Mouse (Mus musculus) embryonic facial prominence, embryonic 12.5 days (tissue): ENCODE results near the gene Fstl4. TPM values are rescaled to one million over a fixed set of nuclear protein-coding genes. Genes with fewer than 3 reads are reported as not detected.

ENCODE experiments used
- ATAC-seq: fragments of 200-750 bp; cut with Nextera tagmentation; 2 replicates; pipeline ENCODE4 v1.8.0; 2017; ENCODE audit not compliant: insufficient number of reproducible peaks, insufficient read depth, low FRiP score, low TSS enrichment
- H3K27ac ChIP-seq: fragments of 300-500 bp; sonication (generic); 2 replicates; pipeline ENCODE4 v1.5.1; 2016; ENCODE audit warnings: mild to moderate bottlenecking
- H3K27me3 ChIP-seq: fragments of 300-500 bp; sonication (generic); 2 replicates; pipeline ENCODE4 v1.6.1; 2016; ENCODE audit warnings: mild to moderate bottlenecking, moderate library complexity
- H3K36me3 ChIP-seq: fragments of 300-500 bp; sonication (generic); 2 replicates; pipeline ENCODE4 v1.6.1; 2016; ENCODE audit warnings: mild to moderate bottlenecking
- H3K4me1 ChIP-seq: fragments of 300-500 bp; sonication (generic); 2 replicates; pipeline ENCODE4 v1.6.1; 2016
- H3K4me2 ChIP-seq: fragments of 300-500 bp; sonication (generic); replicated peaks from 2 replicates; pipeline ENCODE4 v1.6.1; 2016; ENCODE audit warnings: mild to moderate bottlenecking, moderate library complexity
- H3K4me3 ChIP-seq: fragments of 300-500 bp; sonication (generic); 2 replicates; pipeline ENCODE4 v1.5.1; 2016; ENCODE audit warnings: mild to moderate bottlenecking
- H3K9ac ChIP-seq: fragments of 300-500 bp; sonication (generic); 2 replicates; pipeline ENCODE4 v1.6.1; 2016; ENCODE audit warnings: mild to moderate bottlenecking, moderate library complexity
- H3K9me3 ChIP-seq: fragments of 300-500 bp; sonication (generic); 2 replicates; pipeline ENCODE4 v1.6.1; 2016; ENCODE audit warnings: mild to moderate bottlenecking, moderate library complexity
- WGBS: fragments of 180-500 bp; shearing (Covaris S2); methylation state at CpG from one replicate; pipeline ENCODE4 v1.1.7; 2016; 5-methylcytosine and 5-hydroxymethylcytosine counted together
- polyA plus RNA-seq: library from polyadenylated mRNA; unstranded; fragments of >200 nt; fragmentation: Nextera tagmentation; extraction: Ambion mirVana; gene quantifications from 2 replicates; pipeline ENCODE4 v1.2.1, GENCODE M21; 2016

Gene Fstl4
- polyA plus RNA-seq, 1 experiment from 2014 or later, result 4.1 TPM

GRCm38 (mm10) chr11:53202459-53203250, 438.2 kb downstream of the Fstl4 start:
- Histone ChIP-seq H3K9me3 (0 out of 2 replicates have a peak, but pooled peaks cover 3% of the 10 kb centered on the region), H3K4me1 (no peaks in the 10 kb centered on the region), H3K36me3 (no peaks in the 10 kb centered on the region), H3K9ac (no peak overlapping the region), H3K27ac (no peak overlapping the region), H3K27me3 (no peaks in the 10 kb centered on the region), H3K4me2 (no peak overlapping the region), H3K4me3 (no peak overlapping the region)
- no peak for ATAC-seq
- WGBS, result 76% methylated on average over 2 of the region's 2 CpGs

- no peak overlapping the region for H3K4me2 ChIP-seq
- no peaks in the 10 kb centered on the region for H3K9me3 ChIP-seq
- H3K27ac ChIP-seq, result no peak overlapping the region
- no peak for ATAC-seq
- no peaks in the 10 kb centered on the region for H3K36me3 ChIP-seq
- no peaks in the 10 kb centered on the region for H3K27me3 ChIP-seq
- H3K4me1 ChIP-seq, result no peaks in the 10 kb centered on the region
- no peak overlapping the region for H3K4me3 ChIP-seq
- no peak overlapping the region for H3K9ac ChIP-seq
- WGBS, result 81% methylated on average over 9 of the region's 9 CpGs
Observed at GRCm38 (mm10) chr11:53210876-53211275, 446.4 kb downstream of the Fstl4 start.

- 78% methylated on average over 3 of the region's 3 CpGs for WGBS
- ATAC-seq, result no peak
- Histone ChIP-seq H3K9me3 (no peaks in the 10 kb centered on the region), H3K4me2 (no peak overlapping the region), H3K27me3 (no peaks in the 10 kb centered on the region), H3K27ac (no peak overlapping the region), H3K4me3 (no peak overlapping the region), H3K9ac (no peak overlapping the region), H3K4me1 (no peaks in the 10 kb centered on the region), H3K36me3 (no peaks in the 10 kb centered on the region)
Observed at GRCm38 (mm10) chr11:53229011-53229410, 464.6 kb downstream of the Fstl4 start.

GRCm38 (mm10) chr11:53231836-53232235, 467.4 kb downstream of the Fstl4 start:
- Histone ChIP-seq H3K4me3 (no peak overlapping the region), H3K36me3 (no peaks in the 10 kb centered on the region), H3K27ac (no peak overlapping the region), H3K27me3 (no peaks in the 10 kb centered on the region), H3K4me2 (no peak overlapping the region), H3K9ac (no peak overlapping the region), H3K9me3 (no peaks in the 10 kb centered on the region), H3K4me1 (no peaks in the 10 kb centered on the region)
- ATAC-seq, result no peak
- WGBS, result 72% methylated on average over 5 of the region's 5 CpGs

- Histone ChIP-seq H3K4me2 (no peak overlapping the region), H3K36me3 (no peaks in the 10 kb centered on the region), H3K27me3 (no peaks in the 10 kb centered on the region), H3K4me3 (no peak overlapping the region), H3K27ac (no peak overlapping the region), H3K9me3 (no peaks in the 10 kb centered on the region), H3K9ac (no peak overlapping the region), H3K4me1 (no peaks in the 10 kb centered on the region)
- no peak for ATAC-seq
- 79% methylated on average over 9 of the region's 9 CpGs for WGBS
Observed at GRCm38 (mm10) chr11:53233590-53233989, 469.2 kb downstream of the Fstl4 start.
